Mouse (Mus musculus) small intestine, adult 2 months (tissue): ENCODE results near the gene Nos1.

Experiments
- CTCF ChIP-seq: fragments of 200-500 bp; IDR thresholded peaks from 2 replicates; pipeline ENCODE4 v1.5.1; 2012; ENCODE audit warnings: low read depth, mild to moderate bottlenecking, control low read depth, inconsistent platforms, low read length, moderate library complexity, mixed read lengths; ENCODE audit not compliant: insufficient replicate concordance, insufficient read length; ENCODE audit errors: extremely low read depth
- POLR2A ChIP-seq: fragments of 200-500 bp; IDR thresholded peaks from 2 replicates; pipeline ENCODE4 v1.6.1; 2012; ENCODE audit warnings: low read depth, mild to moderate bottlenecking, control low read depth, inconsistent platforms, low read length, moderate library complexity

- TF ChIP-seq CTCF (no peak), POLR2A (no peak)
Observed at GRCm38 (mm10) chr5:117976263-117976656, 195.4 kb downstream of the Nos1 start.
